Mouse (Mus musculus) ES-Bruce4 (cell line): ENCODE measurements around the gene Mrps5. TPM values are rescaled to one million over a fixed set of nuclear protein-coding genes. Genes with fewer than 3 reads are reported as not detected.

Source experiments
- H3K27ac ChIP-seq: 2 replicates; pipeline ENCODE4 v1.5.1; 2012; ENCODE audit warnings: low read length, inconsistent platforms; ENCODE audit not compliant: insufficient read depth
- H3K27me3 ChIP-seq: 2 replicates; pipeline ENCODE4 v1.6.1; 2012; ENCODE audit warnings: mild to moderate bottlenecking, low read length, inconsistent platforms; ENCODE audit not compliant: control insufficient read depth, poor library complexity, insufficient read depth, severe bottlenecking
- H3K36me3 ChIP-seq: 2 replicates; pipeline ENCODE4 v1.6.1; 2012; ENCODE audit warnings: inconsistent platforms, mild to moderate bottlenecking, low read length, moderate library complexity; ENCODE audit not compliant: control insufficient read depth, poor library complexity, insufficient read depth, severe bottlenecking
- H3K4me1 ChIP-seq: one replicate; pipeline ENCODE4 v1.8.1; 2011; ENCODE audit warnings: low read length; ENCODE audit not compliant: control insufficient read depth, insufficient read depth
- H3K4me3 ChIP-seq: 2 replicates; pipeline ENCODE4 v1.5.1; 2011; ENCODE audit warnings: low read depth, mild to moderate bottlenecking, low read length
- H3K9ac ChIP-seq: 2 replicates; pipeline ENCODE4 v1.6.1; 2012; ENCODE audit warnings: low read depth, mild to moderate bottlenecking, inconsistent platforms; ENCODE audit not compliant: poor library complexity, severe bottlenecking
- H3K9me3 ChIP-seq: replicated peaks from 2 replicates; pipeline ENCODE4 v1.6.1; 2012; ENCODE audit warnings: mild to moderate bottlenecking, low read length, inconsistent platforms; ENCODE audit not compliant: control insufficient read depth, poor library complexity, insufficient read depth, severe bottlenecking
- CTCF ChIP-seq: IDR thresholded peaks from one replicate; pipeline ENCODE4 v1.8.1; 2011; ENCODE audit warnings: low read depth, low read length
- EP300 ChIP-seq: IDR thresholded peaks from 2 replicates; pipeline ENCODE4 v1.6.1; 2011; ENCODE audit warnings: low read depth, low read length; ENCODE audit not compliant: insufficient read depth
- POLR2A ChIP-seq: IDR thresholded peaks from one replicate; pipeline ENCODE4 v1.8.1; 2011; ENCODE audit warnings: low read length; ENCODE audit not compliant: insufficient read depth
- polyA plus RNA-seq: library from polyadenylated mRNA; stranded (reverse); fragments of >200 nt; gene quantifications from 2 replicates; pipeline ENCODE4 v1.2.4, GENCODE M21; 2011; ENCODE audit warnings: low read depth; ENCODE audit not compliant: missing spikeins, insufficient read depth, insufficient read length

Mrps5 gene
- polyA plus RNA-seq, 1 experiment: 200 TPM

GRCm38 (mm10) chr2:127638973-127639372 lies 52.0 kb downstream of the Mrps5 start:
- Histone ChIP-seq H3K27me3 (no peaks in the 10 kb centered on the region), H3K4me3 (no peak overlapping the region), H3K9me3 (no peaks in the 10 kb centered on the region), H3K9ac (no peak overlapping the region), H3K27ac (no peak overlapping the region), H3K36me3 (no peaks in the 10 kb centered on the region), H3K4me1 (no peaks in the 10 kb centered on the region)
- TF ChIP-seq CTCF: no peak
- TF ChIP-seq EP300: no peak
- no peak for TF ChIP-seq POLR2A

GRCm38 (mm10) chr2:127643728-127644704 lies 57.0 kb downstream of the Mrps5 start:
- Histone ChIP-seq H3K4me1 (no peaks in the 10 kb centered on the region), H3K9ac (no peak overlapping the region), H3K36me3 (no peaks in the 10 kb centered on the region), H3K4me3 (no peak overlapping the region), H3K27me3 (no peaks in the 10 kb centered on the region), H3K27ac (no peak overlapping the region), H3K9me3 (no peaks in the 10 kb centered on the region)
- no peak for TF ChIP-seq POLR2A
- no peak for TF ChIP-seq EP300
- no peak for TF ChIP-seq CTCF

- Histone ChIP-seq H3K9me3 (no peaks in the 10 kb centered on the region), H3K9ac (no peak overlapping the region), H3K4me3 (no peak overlapping the region), H3K27ac (no peak overlapping the region), H3K4me1 (no peaks in the 10 kb centered on the region), H3K36me3 (no peaks in the 10 kb centered on the region), H3K27me3 (no peaks in the 10 kb centered on the region)
- TF ChIP-seq EP300 (no peak), CTCF (no peak), POLR2A (no peak)
These were observed 59.9 kb downstream of the Mrps5 start for GRCm38 (mm10) chr2:127646875-127647274.

GRCm38 (mm10) chr2:127648145-127648544 lies 61.1 kb downstream of the Mrps5 start:
- TF ChIP-seq CTCF (no peak), POLR2A (no peak), EP300 (no peak)
- Histone ChIP-seq H3K9ac (no peak overlapping the region), H3K36me3 (no peaks in the 10 kb centered on the region), H3K9me3 (no peaks in the 10 kb centered on the region), H3K27me3 (no peaks in the 10 kb centered on the region), H3K27ac (no peak overlapping the region), H3K4me3 (no peak overlapping the region), H3K4me1 (no peaks in the 10 kb centered on the region)

GRCm38 (mm10) chr2:127649921-127650320 lies 62.9 kb downstream of the Mrps5 start:
- no peak for TF ChIP-seq CTCF
- no peaks in the 10 kb centered on the region for H3K27me3 ChIP-seq
- H3K36me3 ChIP-seq: no peaks in the 10 kb centered on the region
- H3K4me1 ChIP-seq: no peaks in the 10 kb centered on the region
- no peak overlapping the region for H3K9ac ChIP-seq
- H3K27ac ChIP-seq: no peak overlapping the region
- H3K9me3 ChIP-seq: no peaks in the 10 kb centered on the region
- no peak overlapping the region for H3K4me3 ChIP-seq

GRCm38 (mm10) chr2:127651601-127652000 lies 64.6 kb downstream of the Mrps5 start:
- Histone ChIP-seq H3K9me3 (no peaks in the 10 kb centered on the region), H3K27me3 (no peaks in the 10 kb centered on the region), H3K4me1 (no peaks in the 10 kb centered on the region), H3K36me3 (no peaks in the 10 kb centered on the region), H3K4me3 (no peak overlapping the region), H3K27ac (no peak overlapping the region), H3K9ac (no peak overlapping the region)
- TF ChIP-seq CTCF (no peak), POLR2A (no peak), EP300 (no peak)
